Mouse (Mus musculus) heart, adult 2 months (tissue): ENCODE data around the gene Xpc.

Source experiments
- CTCF ChIP-seq: fragments of 200-600 bp; IDR thresholded peaks from 2 replicates; pipeline ENCODE4 v1.8.1; 2022; ENCODE audit warnings: antibody characterized with exemption, mild to moderate bottlenecking, moderate library complexity
- EP300 ChIP-seq: fragments of 200-500 bp; IDR thresholded peaks from 2 replicates; pipeline ENCODE4 v1.6.1; 2011; ENCODE audit warnings: low read depth, low read length, control low read depth; ENCODE audit not compliant: insufficient read depth
- POLR2A ChIP-seq: fragments of 200-500 bp; IDR thresholded peaks from 2 replicates; pipeline ENCODE4 v1.6.1; 2011; ENCODE audit warnings: mild to moderate bottlenecking, low read depth, low read length, control low read depth; ENCODE audit not compliant: insufficient read depth

DNA sequence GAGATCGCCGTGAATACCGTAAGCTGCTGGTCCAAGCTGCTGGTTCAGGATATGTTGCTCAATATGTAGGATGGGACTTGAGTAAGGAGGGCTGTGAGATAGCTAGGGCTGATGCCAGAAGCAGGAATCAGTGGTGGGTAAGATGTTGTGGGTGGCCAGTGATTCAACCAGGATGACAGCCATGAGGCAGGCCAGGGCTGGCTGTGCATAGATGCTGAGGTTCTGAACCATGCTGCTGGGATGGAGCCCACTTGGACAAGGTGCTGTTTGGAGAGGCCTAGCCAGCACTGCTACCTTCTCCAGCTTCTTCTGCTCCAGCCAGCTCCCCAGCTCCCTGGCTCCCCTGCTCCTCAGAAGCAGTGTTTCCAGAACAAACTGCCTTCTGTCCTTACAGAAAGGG, 36.0 kb upstream of the Xpc start:
- no peak for TF ChIP-seq CTCF
- TF ChIP-seq POLR2A, result no peak
- TF ChIP-seq EP300, result no peak
